Mouse (Mus musculus) telencephalon, adult 2 months (tissue): ENCODE results near the gene Pp2d1.
A peak's percentile ranks its signal among the peaks of the same experiment; 100 is the strongest.
"Not testable (repeated sequence)": the region's sequence is repeated elsewhere in the genome, so short reads cannot be mapped to it uniquely, and the experiment has no call there.

ENCODE experiments used
- DNase-seq: peaks from one replicate; pipeline ENCODE4 v3.0.0-alpha.2; 2011; ENCODE audit warnings: low read depth, low spot score

Pp2d1 gene

GRCm38 (mm10) chr17:53539351-53539750 lies at the start of gene Pp2d1:
Pp2d1 (minus strand) TSS chr17:53539451.
- not testable (repeated sequence) for DNase-seq

DNA sequence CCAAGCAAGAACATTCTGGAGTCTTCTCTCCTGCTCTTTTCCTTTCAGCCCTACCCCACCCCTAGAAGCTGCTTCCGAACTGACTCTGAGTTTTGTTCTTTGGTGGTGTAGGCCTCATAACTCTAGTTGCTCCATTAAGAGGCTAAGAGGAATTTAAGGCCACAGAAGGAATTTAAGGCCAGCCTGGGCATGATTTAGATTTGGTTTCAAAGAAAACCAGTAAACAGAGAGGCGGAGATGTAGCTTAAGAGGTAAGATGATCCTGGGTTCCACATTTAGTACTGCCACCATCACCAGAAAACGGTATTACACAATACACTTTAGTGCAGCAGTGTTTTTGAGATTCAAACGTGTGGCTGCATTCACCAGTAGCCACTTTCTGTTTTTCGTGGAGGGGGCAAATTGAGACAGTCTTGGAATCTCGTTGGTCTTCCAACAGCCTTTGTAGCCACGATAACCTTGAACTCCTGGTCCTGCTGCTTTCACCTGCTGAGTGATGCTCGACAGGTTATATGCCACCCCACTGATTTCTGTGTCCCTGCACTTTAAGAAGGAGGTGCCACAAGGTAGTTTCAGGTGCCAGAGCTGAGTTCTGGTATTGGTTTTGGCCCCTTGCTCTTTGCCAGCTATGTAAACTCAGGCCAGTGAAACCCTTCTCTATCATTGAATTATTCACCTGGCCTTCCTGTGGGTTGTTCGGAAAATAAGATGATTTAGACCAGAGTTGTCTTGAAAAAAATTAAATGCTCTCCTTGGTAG lies 49.0 kb upstream of the Pp2d1 start:
- no peak for DNase-seq

DNA sequence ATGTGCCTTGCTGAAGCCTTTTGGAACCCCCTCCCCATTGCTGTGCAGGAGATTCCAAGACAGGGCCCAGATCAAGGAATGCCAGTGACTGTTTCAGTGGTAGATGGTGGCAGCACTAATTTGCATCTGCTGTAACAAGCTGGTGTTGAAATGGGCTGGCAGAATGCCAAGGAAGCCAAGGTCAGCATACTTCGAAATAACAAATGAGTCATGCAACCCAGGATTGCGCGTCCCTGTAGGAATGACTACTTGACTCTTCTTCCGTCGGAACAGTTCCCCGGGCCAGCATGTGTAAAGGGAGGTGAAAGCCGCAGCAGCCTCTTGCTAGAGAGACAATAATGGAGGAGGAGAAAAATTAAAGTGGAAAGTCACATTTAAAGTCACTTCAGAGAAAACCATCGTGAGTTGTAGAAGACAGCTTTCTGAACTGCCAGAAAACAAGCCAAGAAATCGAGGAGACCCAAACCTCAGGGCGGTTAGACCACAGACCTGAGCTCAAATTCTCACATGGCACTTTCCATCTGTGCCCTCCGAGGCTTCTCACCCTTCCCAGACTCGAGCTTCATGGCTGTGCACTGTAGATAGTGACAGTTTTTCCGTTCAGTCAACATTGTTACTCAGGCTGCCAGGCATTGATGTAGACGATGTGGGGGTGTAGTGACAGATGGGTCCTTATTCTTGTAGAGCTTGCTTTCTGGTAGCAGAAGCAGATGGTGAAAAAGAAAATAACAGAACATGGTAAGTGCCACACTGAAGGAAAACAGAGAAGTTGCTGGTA lies 48.0 kb upstream of the Pp2d1 start:
- peak; percentile 94 for DNase-seq

GRCm38 (mm10) chr17:53583846-53584579 lies 44.8 kb upstream of the Pp2d1 start:
- no peak for DNase-seq

DNA sequence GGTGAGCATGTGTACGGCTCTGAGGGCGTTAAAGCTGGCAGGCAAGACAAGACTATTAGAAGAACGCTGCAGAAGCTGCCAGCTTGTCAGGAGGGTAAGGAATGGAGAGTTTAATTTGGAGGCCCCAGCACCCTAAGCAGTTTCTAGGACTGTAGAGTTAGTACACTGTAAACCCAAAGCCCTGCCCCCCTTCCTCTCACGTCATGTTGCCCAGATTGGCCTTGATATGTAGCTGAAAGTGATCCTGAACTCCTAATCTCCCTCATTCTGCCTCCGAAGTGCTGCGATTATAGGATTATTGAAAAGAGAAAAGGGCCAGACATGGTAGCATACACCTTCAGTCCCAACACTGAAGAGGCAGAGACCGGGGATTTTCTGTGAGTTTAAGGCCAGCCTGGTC lies 43.6 kb upstream of the Pp2d1 start:
- no peak for DNase-seq

- no peak for DNase-seq
Observed at GRCm38 (mm10) chr17:53582026-53582585, 42.9 kb upstream of the Pp2d1 start.

DNA sequence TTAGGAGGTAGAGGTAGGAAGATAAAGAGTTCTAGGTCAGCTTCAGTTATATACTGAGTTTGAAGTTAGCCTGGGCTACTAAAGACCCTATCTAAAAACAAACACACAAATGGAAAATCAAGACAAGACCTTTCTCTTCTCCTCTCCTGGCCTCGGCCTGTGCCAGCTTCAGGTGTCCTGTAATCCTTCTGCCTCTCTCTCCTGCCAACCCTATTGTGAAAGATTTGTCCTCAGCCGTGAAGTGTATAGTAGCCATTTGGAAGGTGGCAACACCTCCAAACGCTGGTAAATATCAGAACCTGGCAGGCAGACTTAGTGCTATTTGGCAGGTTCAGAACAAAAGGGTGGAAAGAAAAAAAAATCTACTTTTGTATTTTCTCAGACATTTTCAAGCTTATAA lies 41.0 kb upstream of the Pp2d1 start:
- DNase-seq = no peak

DNA sequence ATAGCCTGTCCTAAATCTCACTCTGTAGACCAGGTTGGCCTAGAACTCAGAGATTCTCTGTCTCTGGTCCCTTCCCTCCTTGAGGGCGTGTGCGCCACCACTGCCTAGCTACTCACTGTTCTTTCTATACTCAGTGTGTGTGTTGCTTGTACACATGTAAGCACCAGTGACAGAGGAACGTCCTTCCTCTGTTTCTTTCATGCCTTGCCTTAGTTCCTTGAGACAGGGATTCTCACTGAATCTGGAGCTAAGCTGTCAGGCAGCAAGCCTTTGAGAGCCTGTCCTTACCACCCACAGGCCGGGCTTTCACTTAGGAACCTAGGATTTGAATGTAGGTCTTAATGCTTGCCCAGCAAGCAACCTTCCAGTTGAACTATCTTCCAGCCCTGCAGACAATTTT lies 40.4 kb upstream of the Pp2d1 start:
- no peak for DNase-seq

GRCm38 (mm10) chr17:53578776-53579175 lies 39.5 kb upstream of the Pp2d1 start:
- no peak for DNase-seq

GRCm38 (mm10) chr17:53578249-53578648 lies 39.0 kb upstream of the Pp2d1 start:
- no peak for DNase-seq

DNA sequence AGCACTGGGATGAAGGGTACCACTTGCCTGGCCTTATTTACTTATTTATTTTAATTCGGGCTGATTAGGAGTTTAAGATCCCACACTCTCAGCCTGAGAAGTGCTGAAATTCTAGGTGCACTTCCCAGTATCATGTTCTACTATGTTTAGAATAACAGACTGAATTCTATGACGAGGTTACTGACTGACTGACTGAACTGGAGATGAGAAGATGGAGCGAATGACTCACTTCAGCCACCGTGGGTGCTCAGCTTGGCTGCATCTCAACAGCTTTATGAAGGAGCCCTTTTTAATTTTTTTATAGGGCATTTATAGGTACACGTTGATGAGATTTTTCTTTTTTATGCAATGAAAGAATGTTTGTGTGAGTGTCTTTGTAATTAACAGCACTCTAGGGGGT lies 38.5 kb upstream of the Pp2d1 start:
- no peak for DNase-seq

DNA sequence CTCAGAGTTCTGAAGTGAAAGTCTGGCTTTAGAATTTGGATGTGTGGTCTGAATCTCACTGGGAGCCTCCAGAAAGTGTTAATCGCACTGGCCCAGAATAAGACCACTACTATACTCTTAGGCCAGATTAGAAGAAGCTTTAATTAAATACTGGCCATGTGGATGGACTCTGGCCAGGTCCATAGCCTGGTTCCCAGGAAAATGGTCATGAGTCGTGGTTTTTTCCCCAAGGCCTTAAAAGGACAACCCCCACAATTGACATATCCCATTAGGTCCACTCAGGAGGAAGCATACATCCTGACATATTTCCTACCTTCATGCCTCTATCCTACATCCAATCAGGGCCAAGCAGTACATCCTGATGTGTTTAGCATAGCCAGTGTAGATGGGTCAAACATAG lies 37.9 kb upstream of the Pp2d1 start:
- no peak for DNase-seq

- no peak for DNase-seq
Observed at GRCm38 (mm10) chr17:53573019-53573556, 33.8 kb upstream of the Pp2d1 start.

GRCm38 (mm10) chr17:53570932-53571331 lies 31.7 kb upstream of the Pp2d1 start:
- DNase-seq = not testable (repeated sequence)

DNA sequence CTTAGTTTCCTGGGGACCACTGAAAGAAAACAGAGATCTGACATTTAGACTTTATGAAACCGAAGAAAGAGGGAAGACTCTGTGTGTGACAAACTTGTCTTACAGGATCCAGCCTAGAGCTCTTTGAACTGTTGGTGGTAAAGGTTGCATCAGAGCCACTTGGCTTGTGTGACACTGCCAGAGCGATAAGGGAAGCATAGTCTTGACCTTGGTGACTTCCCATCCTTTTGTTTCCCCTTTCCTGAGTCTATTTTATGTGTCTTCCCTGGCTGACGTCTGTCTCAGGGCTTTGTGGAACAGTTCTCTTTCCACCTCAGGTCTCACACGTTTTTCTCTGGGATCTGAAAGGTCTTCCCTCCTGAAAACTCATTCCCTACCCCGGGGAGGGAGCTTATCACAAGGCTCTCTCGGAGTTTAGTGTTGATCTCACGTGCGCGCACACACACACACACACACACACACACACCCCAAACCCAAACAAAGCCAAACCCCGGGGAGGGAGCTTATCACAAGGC lies 31.2 kb upstream of the Pp2d1 start:
- no peak for DNase-seq

DNA sequence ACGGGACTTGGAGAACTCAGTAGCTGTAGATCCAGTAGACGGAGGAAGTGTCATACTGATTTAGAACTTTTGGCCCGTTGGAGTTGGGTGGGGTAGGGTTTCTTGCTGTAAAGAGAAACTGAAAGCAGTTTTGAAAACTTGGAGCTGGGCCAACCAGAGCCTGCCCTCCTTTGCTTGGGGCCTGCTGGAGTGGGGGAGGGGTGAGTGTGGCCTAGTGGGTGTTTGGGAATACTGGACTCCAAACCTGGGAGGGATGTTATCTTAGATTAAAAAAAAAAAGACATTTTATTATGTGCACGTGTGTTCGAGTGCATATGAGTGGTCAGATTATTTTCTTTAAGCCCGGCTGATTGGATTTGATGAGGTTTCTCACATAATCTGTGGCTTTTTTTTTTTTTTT lies 30.6 kb upstream of the Pp2d1 start:
- DNase-seq = no peak

DNA sequence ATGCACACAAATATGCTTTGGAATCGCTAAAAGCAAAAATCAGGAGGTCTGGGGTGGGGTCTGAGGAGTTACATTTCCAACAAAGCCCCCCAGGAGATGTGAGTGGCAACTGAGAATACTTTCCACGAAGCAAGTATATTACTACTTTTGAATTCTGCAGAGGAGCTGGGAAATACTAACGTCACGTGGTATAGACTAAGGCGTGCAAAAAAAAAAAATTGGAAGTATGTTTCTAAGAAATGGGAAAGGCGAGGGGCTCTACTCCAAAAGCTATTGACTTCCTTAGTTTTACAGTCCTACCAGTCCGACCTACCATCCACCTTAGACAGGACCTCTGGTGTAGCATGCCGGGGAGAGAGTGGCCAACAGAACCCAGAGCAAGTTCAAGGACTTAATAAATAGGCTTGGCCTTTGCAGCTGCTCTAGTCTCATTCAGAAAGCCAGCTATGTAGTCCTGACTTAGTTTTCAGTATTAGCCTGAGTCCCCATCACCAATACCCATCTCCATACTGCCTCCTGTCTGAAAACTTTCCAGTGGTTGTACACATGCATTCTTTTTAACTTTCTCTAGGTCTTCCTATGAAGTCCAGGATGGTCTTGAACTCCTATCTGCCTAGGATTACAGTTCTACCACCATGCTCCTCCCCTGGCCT lies 29.6 kb upstream of the Pp2d1 start:
- no peak for DNase-seq

DNA sequence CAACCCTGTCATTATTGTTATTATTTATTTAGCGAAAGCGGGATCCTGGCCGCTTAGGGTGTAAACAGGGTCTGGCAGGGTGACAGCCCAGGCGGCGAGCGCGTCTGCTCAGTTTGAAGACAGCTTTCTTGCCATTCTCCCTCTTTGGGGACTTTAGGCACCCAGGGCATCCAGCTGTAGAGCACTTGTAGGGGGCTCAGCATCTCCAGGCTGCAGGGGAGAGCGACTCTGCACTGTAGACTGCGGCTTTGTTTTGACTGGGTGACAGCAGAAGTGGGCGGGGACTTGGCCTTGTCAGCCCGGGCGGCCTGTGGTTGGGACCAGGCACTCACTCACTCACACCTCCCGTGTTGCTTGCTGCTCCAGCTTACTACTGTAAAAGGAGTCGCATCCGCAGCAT lies 28.9 kb upstream of the Pp2d1 start:
- DNase-seq = no peak

DNA sequence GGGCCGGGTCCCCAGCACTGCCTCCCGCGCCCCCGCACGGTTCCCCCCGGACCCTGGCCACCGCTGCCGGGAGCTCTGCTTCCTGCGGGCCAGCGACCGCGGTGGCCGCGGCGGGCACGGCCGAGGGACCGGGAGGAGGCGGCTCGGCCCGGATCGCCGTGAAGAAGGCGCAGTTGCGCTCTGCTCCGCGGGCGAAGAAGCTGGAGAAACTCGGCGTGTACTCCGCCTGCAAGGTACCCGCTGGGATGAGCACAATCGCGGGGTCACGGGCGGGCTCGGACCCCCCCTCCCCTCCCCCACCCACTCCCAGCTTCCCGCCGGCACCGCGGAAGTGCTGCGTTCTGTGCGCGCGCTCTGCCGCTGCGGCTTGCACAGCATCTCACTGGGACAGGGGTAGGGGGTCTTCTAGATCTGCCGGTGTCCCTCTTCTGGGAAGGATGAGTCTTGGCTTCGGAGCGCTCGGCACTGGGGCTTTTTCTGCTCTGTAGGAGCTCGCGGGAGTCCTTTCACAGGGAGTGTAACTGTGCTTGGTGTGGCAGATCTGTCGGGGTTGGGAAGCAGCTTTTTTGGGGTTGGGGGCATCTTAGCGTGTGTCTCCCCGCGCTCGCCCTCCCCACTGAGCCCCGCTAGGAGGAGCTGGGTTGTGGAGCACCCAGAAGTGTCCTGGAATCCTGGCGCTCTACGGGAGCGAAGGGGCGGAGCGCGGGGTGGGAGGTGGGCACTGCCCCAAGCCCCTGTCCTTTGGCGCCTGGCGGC lies 28.3 kb upstream of the Pp2d1 start:
- no peak for DNase-seq

- no peak for DNase-seq
Observed at GRCm38 (mm10) chr17:53566919-53567345, 27.7 kb upstream of the Pp2d1 start.
